Mouse (Mus musculus): ENCODE data around the gene Mrpl48. TPM values are rescaled to one million over a fixed set of nuclear protein-coding genes. Genes with fewer than 3 reads are reported as not detected.
A peak's percentile ranks its signal among the peaks of the same experiment; 100 is the strongest.
"Not testable (repeated sequence)": the region's sequence is repeated elsewhere in the genome, so short reads cannot be mapped to it uniquely, and the experiment has no call there.

Mrpl48 gene
- polyA plus RNA-seq, 1 experiment from 2014 or later, result 52.2 TPM

- Histone ChIP-seq H3K27me3 (ENCODE audit: control insufficient read depth, insufficient read depth, low read length) (no peaks in the 10 kb centered on the region), H3K4me1 (replicated peaks; ENCODE audit: control insufficient read depth, insufficient read depth, low read length) (no peaks in the 10 kb centered on the region), H3K27ac (ENCODE audit: low read depth, low read length) (no peak overlapping the region), H3K4me3 (ENCODE audit: low read depth, low read length) (no peak overlapping the region), H3K9me3 (ENCODE audit: control insufficient read depth, low read length) (no peaks in the 10 kb centered on the region), H3K9ac (ENCODE audit: low read length) (no peak overlapping the region), H3K4me2 (ENCODE audit: low read depth, low read length, severe bottlenecking) (no peak overlapping the region), H3K36me3 (ENCODE audit: control insufficient read depth, insufficient read depth, low read length) (no peaks in the 10 kb centered on the region)
- ATAC-seq (replicated peaks; ENCODE audit: low FRiP score), result no peak
- no peak for DNase-seq (ENCODE audit: low spot score)
- 79% methylated on average over 4 of the region's 4 CpGs for WGBS
Observed at GRCm38 (mm10) chr7:100572704-100573103, 35.4 kb downstream of the Mrpl48 start.

- no peaks in the 10 kb centered on the region for H3K4me1 ChIP-seq (replicated peaks; ENCODE audit: control insufficient read depth, insufficient read depth, low read length)
- no peaks in the 10 kb centered on the region for H3K9me3 ChIP-seq (ENCODE audit: control insufficient read depth, low read length)
- 85% methylated on average over 4 of the region's 4 CpGs for WGBS
- no peak overlapping the region for H3K9ac ChIP-seq (ENCODE audit: low read length)
- no peak overlapping the region for H3K4me3 ChIP-seq (ENCODE audit: low read depth, low read length)
- no peaks in the 10 kb centered on the region for H3K27me3 ChIP-seq (ENCODE audit: control insufficient read depth, insufficient read depth, low read length)
- H3K27ac ChIP-seq (ENCODE audit: low read depth, low read length), result no peak overlapping the region
- H3K4me2 ChIP-seq (ENCODE audit: low read depth, low read length, severe bottlenecking), result no peak overlapping the region
- no peaks in the 10 kb centered on the region for H3K36me3 ChIP-seq (ENCODE audit: control insufficient read depth, insufficient read depth, low read length)
- DNase-seq (ENCODE audit: low spot score), result no peak
- ATAC-seq (replicated peaks; ENCODE audit: low FRiP score), result no peak
Observed at GRCm38 (mm10) chr7:100572061-100572460, 36.0 kb downstream of the Mrpl48 start.

DNA sequence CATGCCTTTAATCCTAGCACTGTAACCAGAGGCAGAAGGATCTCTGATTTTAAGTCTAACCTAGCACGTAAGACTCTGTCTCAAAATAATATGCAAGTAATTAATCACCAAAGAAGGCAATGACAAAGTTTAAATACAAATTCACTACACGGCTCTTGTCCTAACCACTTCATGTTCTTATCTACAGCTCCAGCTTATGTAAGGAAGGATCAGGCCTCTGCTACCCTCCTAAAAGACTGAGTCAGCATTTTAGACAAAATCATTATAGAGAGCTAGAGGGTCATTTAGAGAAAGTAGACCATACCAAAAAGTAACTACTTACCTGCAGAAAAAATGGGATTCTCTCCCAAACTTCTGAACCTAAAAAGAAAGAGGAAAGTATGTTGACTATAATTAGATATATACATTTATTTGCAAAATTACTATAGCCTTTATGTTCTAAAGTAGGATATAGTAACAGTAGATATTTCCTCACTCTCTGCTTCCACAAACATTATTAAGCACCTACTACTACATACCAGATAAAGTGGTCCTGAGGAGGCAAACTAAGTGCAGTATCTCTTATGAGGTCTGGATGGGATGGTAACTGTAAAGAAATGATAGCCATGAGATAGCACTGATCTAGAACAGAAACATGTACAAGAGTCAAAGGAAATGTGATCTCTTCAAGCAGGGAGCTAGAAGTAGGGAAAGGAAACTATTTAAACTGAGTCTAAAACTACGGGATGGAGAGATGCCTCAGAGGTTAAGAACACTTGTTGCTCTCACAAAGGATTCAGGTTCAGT lies 37.0 kb downstream of the Mrpl48 start:
- DNase-seq (ENCODE audit: low spot score) (no peak), ATAC-seq (replicated peaks; ENCODE audit: low FRiP score) (no peak)
- Histone ChIP-seq H3K27me3 (ENCODE audit: control insufficient read depth, insufficient read depth, low read length) (no peaks in the 10 kb centered on the region), H3K9ac (ENCODE audit: low read length) (no peak overlapping the region), H3K4me2 (ENCODE audit: low read depth, low read length, severe bottlenecking) (no peak overlapping the region), H3K27ac (ENCODE audit: low read depth, low read length) (no peak overlapping the region), H3K4me3 (ENCODE audit: low read depth, low read length) (no peak overlapping the region), H3K4me1 (replicated peaks; ENCODE audit: control insufficient read depth, insufficient read depth, low read length) (no peaks in the 10 kb centered on the region), H3K9me3 (ENCODE audit: control insufficient read depth, low read length) (no peaks in the 10 kb centered on the region), H3K36me3 (ENCODE audit: control insufficient read depth, insufficient read depth, low read length) (no peaks in the 10 kb centered on the region)
- WGBS, result 89% methylated on average over 3 of the region's 3 CpGs

DNA sequence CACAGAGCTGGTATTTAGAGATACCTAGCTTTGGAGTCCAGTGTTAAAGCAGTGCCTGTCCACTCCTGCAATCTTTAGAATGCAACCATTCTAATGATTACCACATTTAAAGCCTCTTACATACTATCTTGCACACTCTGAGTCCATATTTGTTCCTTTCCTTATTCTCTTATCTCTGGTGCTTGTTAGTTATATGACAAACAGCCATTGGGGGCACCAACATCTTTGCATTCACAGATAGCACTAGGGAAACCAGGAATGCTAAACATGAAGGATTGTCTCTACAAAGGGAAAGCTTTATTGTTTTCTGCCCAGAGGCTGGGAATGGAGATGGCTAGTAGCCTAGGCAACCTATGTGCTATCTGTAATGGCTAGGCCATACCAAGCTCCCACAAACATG lies 38.2 kb downstream of the Mrpl48 start:
- Histone ChIP-seq H3K9me3 (ENCODE audit: control insufficient read depth, low read length) (no peaks in the 10 kb centered on the region), H3K36me3 (ENCODE audit: control insufficient read depth, insufficient read depth, low read length) (no peaks in the 10 kb centered on the region), H3K4me3 (ENCODE audit: low read depth, low read length) (no peak overlapping the region), H3K27ac (ENCODE audit: low read depth, low read length) (no peak overlapping the region), H3K9ac (ENCODE audit: low read length) (no peak overlapping the region), H3K4me1 (replicated peaks; ENCODE audit: control insufficient read depth, insufficient read depth, low read length) (no peaks in the 10 kb centered on the region), H3K4me2 (ENCODE audit: low read depth, low read length, severe bottlenecking) (no peak overlapping the region), H3K27me3 (ENCODE audit: control insufficient read depth, insufficient read depth, low read length) (no peaks in the 10 kb centered on the region)
- ATAC-seq (replicated peaks; ENCODE audit: low FRiP score), result no peak
- no peak for DNase-seq (ENCODE audit: low spot score)

GRCm38 (mm10) chr7:100567238-100567637 lies 40.9 kb downstream of the Mrpl48 start:
- not testable (repeated sequence) for H3K4me2 ChIP-seq (ENCODE audit: low read depth, low read length, severe bottlenecking); H3K27me3 ChIP-seq (ENCODE audit: control insufficient read depth, insufficient read depth, low read length); H3K4me1 ChIP-seq (replicated peaks; ENCODE audit: control insufficient read depth, insufficient read depth, low read length); H3K9me3 ChIP-seq (ENCODE audit: control insufficient read depth, low read length); DNase-seq (ENCODE audit: low spot score); H3K9ac ChIP-seq (ENCODE audit: low read length); H3K36me3 ChIP-seq (ENCODE audit: control insufficient read depth, insufficient read depth, low read length); ATAC-seq (replicated peaks; ENCODE audit: low FRiP score); H3K27ac ChIP-seq (ENCODE audit: low read depth, low read length); H3K4me3 ChIP-seq (ENCODE audit: low read depth, low read length)
- WGBS, result 80% methylated on average over 5 of the region's 5 CpGs

- H3K4me1 ChIP-seq (replicated peaks; ENCODE audit: control insufficient read depth, insufficient read depth, low read length), result no peaks in the 10 kb centered on the region
- WGBS, result 75% methylated on average over 11 of the region's 11 CpGs
- no peaks in the 10 kb centered on the region for H3K9me3 ChIP-seq (ENCODE audit: control insufficient read depth, low read length)
- no peak overlapping the region for H3K27ac ChIP-seq (ENCODE audit: low read depth, low read length)
- no peak overlapping the region for H3K4me3 ChIP-seq (ENCODE audit: low read depth, low read length)
- H3K36me3 ChIP-seq (ENCODE audit: control insufficient read depth, insufficient read depth, low read length), result no peaks in the 10 kb centered on the region
- DNase-seq (ENCODE audit: low spot score) (no peak), ATAC-seq (replicated peaks; ENCODE audit: low FRiP score) (no peak)
- no peak overlapping the region for H3K4me2 ChIP-seq (ENCODE audit: low read depth, low read length, severe bottlenecking)
- peak overlapping the region; percentile 8; the same call in 1 of the 2 replicates for H3K9ac ChIP-seq (ENCODE audit: low read length)
- H3K27me3 ChIP-seq (ENCODE audit: control insufficient read depth, insufficient read depth, low read length), result no peaks in the 10 kb centered on the region
Observed at GRCm38 (mm10) chr7:100561861-100562587, 46.1 kb downstream of the Mrpl48 start.

- H3K9me3 ChIP-seq (ENCODE audit: control insufficient read depth, low read length), result no peaks in the 10 kb centered on the region
- 0 out of 2 replicates have a peak, but pooled peaks cover 2% of the 10 kb centered on the region for H3K4me1 ChIP-seq (replicated peaks; ENCODE audit: control insufficient read depth, insufficient read depth, low read length)
- ATAC-seq (replicated peaks; ENCODE audit: low FRiP score) (no peak), DNase-seq (ENCODE audit: low spot score) (no peak)
- no peaks in the 10 kb centered on the region for H3K36me3 ChIP-seq (ENCODE audit: control insufficient read depth, insufficient read depth, low read length)
- no peaks in the 10 kb centered on the region for H3K27me3 ChIP-seq (ENCODE audit: control insufficient read depth, insufficient read depth, low read length)
- H3K27ac ChIP-seq (ENCODE audit: low read depth, low read length), result no peak overlapping the region
- H3K4me2 ChIP-seq (ENCODE audit: low read depth, low read length, severe bottlenecking), result no peak overlapping the region
- no peak overlapping the region for H3K9ac ChIP-seq (ENCODE audit: low read length)
- H3K4me3 ChIP-seq (ENCODE audit: low read depth, low read length), result no peak overlapping the region
- whole genome bisulfite sequencing, result 86% methylated on average over 4 of the region's 4 CpGs
Observed at GRCm38 (mm10) chr7:100559331-100559730, 48.8 kb downstream of the Mrpl48 start.

GRCm38 (mm10) chr7:100557241-100557640 lies 50.9 kb downstream of the Mrpl48 start:
- Histone ChIP-seq H3K27me3 (ENCODE audit: control insufficient read depth, insufficient read depth, low read length) (no peaks in the 10 kb centered on the region), H3K9me3 (ENCODE audit: control insufficient read depth, low read length) (no peaks in the 10 kb centered on the region), H3K9ac (ENCODE audit: low read length) (no peak overlapping the region), H3K4me2 (ENCODE audit: low read depth, low read length, severe bottlenecking) (no peak overlapping the region), H3K4me3 (ENCODE audit: low read depth, low read length) (no peak overlapping the region), H3K36me3 (ENCODE audit: control insufficient read depth, insufficient read depth, low read length) (no peaks in the 10 kb centered on the region), H3K4me1 (replicated peaks; ENCODE audit: control insufficient read depth, insufficient read depth, low read length) (0 out of 2 replicates have a peak, but pooled peaks cover 2% of the 10 kb centered on the region), H3K27ac (ENCODE audit: low read depth, low read length) (no peak overlapping the region)
- WGBS, result 90% methylated on average over 5 of the region's 5 CpGs
- DNase-seq (ENCODE audit: low spot score), result no peak
- ATAC-seq (replicated peaks; ENCODE audit: low FRiP score), result no peak
